Mouse (Mus musculus) T-cell, adult 66 days (primary cell): ENCODE results near the gene Vmn1r4. TPM values are rescaled to one million over a fixed set of nuclear protein-coding genes. Genes with fewer than 3 reads are reported as not detected.

Experiments used
- total RNA-seq, 2 experiments: library from RNA; stranded (reverse); gene quantifications; 3 replicates in 1 of 2; 4 replicates in 1 of 2; pipeline ENCODE4 v1.2.4; 2023

Gene Vmn1r4
- total RNA-seq, result not detected

GRCm38 (mm10) chr6:56923726-56924707, at the start of gene Vmn1r4, which contains the start of gene Nt5c3:
Vmn1r4 (plus strand) TSS chr6:56924015.
Nt5c3 (minus strand) TSS chr6:56923932.

DNA sequence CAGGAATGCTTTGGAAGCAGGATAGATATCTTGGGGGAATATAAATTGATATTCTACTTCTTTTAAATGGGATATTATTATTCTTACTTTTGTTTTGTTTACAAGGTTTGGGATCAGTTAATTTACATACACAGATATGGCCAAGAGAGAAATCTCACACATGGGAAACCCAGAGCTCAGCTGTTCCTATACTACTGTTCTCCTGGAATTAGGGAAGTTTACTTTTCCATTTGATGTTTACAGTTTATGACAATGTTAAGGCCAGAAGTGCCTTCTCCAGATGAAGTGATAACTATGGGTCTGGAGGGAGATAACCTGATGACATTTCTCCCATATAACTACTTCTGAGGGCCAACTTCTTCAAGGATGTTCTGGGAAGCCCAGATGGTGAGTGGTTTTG, 46.2 kb downstream of the Vmn1r4 start, which contains the start of gene Vmn1r5:
Gene Vmn1r5 (plus strand): TSS at position 301 of the 400 bp plus-strand sequence.

GRCm38 (mm10) chr6:56996943-56997342, 73.1 kb downstream of the Vmn1r4 start, which contains the start of gene Vmn1r6:
Vmn1r6 (plus strand) TSS chr6:56997243.

Other genes with a start within 250 kb of the Vmn1r4 start
- gene Lsm5, start 219.3 kb upstream of the Vmn1r4 start, total RNA-seq, result 10 to 100 TPM; 33.7 to 35.0 TPM
- gene Avl9, start 209.1 kb upstream of the Vmn1r4 start, total RNA-seq, result 100 to 1,000 TPM; 112 to 115 TPM
- 100 to 1,000 TPM in 1 of 2 experiments, 10 to 100 TPM in 1; 87.4 to 102 TPM for gene Kbtbd2, start 126.2 kb upstream of the Vmn1r4 start, total RNA-seq
- gene Fkbp9, start 92.0 kb upstream of the Vmn1r4 start, total RNA-seq, result under 1 TPM; 0.24 to 0.29 TPM
- gene Nt5c3, start 83 bp upstream of the Vmn1r4 start, total RNA-seq, result 10 to 100 TPM; 50.5 to 54.6 TPM
- not detected for gene Vmn1r5, start 46.3 kb downstream of the Vmn1r4 start, total RNA-seq
- not detected for gene Vmn1r6, start 73.2 kb downstream of the Vmn1r4 start, total RNA-seq
- gene Vmn1r7, start 101.3 kb downstream of the Vmn1r4 start, total RNA-seq, result not detected
- not detected for gene Vmn1r8, start 108.3 kb downstream of the Vmn1r4 start, total RNA-seq
- not detected for gene Vmn1r9, start 142.8 kb downstream of the Vmn1r4 start, total RNA-seq
- gene Vmn1r10, start 185.4 kb downstream of the Vmn1r4 start, total RNA-seq, result not detected
- not detected for gene Vmn1r11, start 209.4 kb downstream of the Vmn1r4 start, total RNA-seq
- gene Vmn1r12, start 232.9 kb downstream of the Vmn1r4 start, total RNA-seq, result not detected